Comparison of ENCODE assay signal across 8 mouse cellular contexts in genomic region chr17:25861704-25862612, GRCm38 (mm10). TPM values are rescaled to one million over a fixed set of nuclear protein-coding genes. Genes with fewer than 3 reads are reported as not detected.
DNase-seq lines count a peak whose midpoint lies in the region; ATAC-seq and TF ChIP-seq lines count a peak whose summit lies in the region.

No protein-coding gene starts in this region.

- H3K4me2 ChIP-seq in forebrain, embryonic 11.5 days (ENCODE audit: low read depth, low read length, severe bottlenecking) = peak overlapping the region; percentile 92
- peak overlapping the region; percentile 91 for H3K4me2 ChIP-seq in liver, embryonic 11.5 days

- peaks cover 3% of the 10 kb centered on the region for H3K79me2 ChIP-seq in heart, adult 2 months (replicated peaks; ENCODE audit: control insufficient read depth, insufficient read depth, low read length)

- no peak for TF ChIP-seq POLR2A in heart, adult 2 months (IDR thresholded peaks at IDR 0.05; ENCODE audit: insufficient read depth, low read depth, low read length)

- no peak for DNase-seq in heart, adult 2 months
- no peak for DNase-seq in heart, postnatal 14 days
- DNase-seq in 416B (ENCODE audit: low read depth) (peak; percentile 22), adipocyte (ENCODE audit: low spot score) (no peak)
- no peak for DNase-seq in forebrain, embryonic 11.5 days (ENCODE audit: low spot score)
- no peak for DNase-seq in liver, embryonic 11.5 days (ENCODE audit: low spot score)
- no peak for DNase-seq in frontal cortex, postnatal 25 days (ENCODE audit: low spot score in 2 of 2)
- no peak for DNase-seq in urinary bladder, postnatal 14 days (ENCODE audit: low spot score)

- WGBS in heart, adult 2 months = 17% methylated on average over 6 of the region's 6 CpGs
- 10% methylated on average over 6 of the region's 6 CpGs for WGBS in forebrain, embryonic 11.5 days
- WGBS in liver, embryonic 11.5 days = 15% methylated on average over 6 of the region's 6 CpGs

- H3K4me1 ChIP-seq in heart, adult 2 months (ENCODE audit: control insufficient read depth, insufficient read depth, low read length) = peaks cover 1% of the 10 kb centered on the region; the same call in 1 of the 2 replicates
- H3K4me1 ChIP-seq in forebrain, embryonic 11.5 days (replicated peaks; ENCODE audit: control insufficient read depth, insufficient read depth, low read length) = peaks cover 14% of the 10 kb centered on the region
- H3K4me1 ChIP-seq in liver, embryonic 11.5 days (replicated peaks; ENCODE audit: control insufficient read depth, insufficient read depth, low read length) = peaks cover 19% of the 10 kb centered on the region

- no peak; the same call in 1 of the 2 replicates for TF ChIP-seq EP300 in heart, adult 2 months (IDR thresholded peaks at IDR 0.05; ENCODE audit: insufficient read depth, low read depth, low read length)

- no peaks in the 10 kb centered on the region for H3K9me3 ChIP-seq in forebrain, embryonic 11.5 days (ENCODE audit: control insufficient read depth, low read length)
- H3K9me3 ChIP-seq in liver, embryonic 11.5 days (ENCODE audit: control insufficient read depth, low read length) = no peaks in the 10 kb centered on the region

- H3K27ac ChIP-seq in heart, adult 2 months = peak overlapping the region; percentile 91
- H3K27ac ChIP-seq in forebrain, embryonic 11.5 days (ENCODE audit: low read depth, low read length) = peak overlapping the region; percentile 76; the same call in 1 of the 2 replicates
- peak overlapping the region; percentile 80 for H3K27ac ChIP-seq in liver, embryonic 11.5 days (ENCODE audit: low read depth, low read length)

- no peaks in the 10 kb centered on the region for H3K27me3 ChIP-seq in heart, adult 2 months (ENCODE audit: control insufficient read depth, insufficient read depth, low read length)
- no peaks in the 10 kb centered on the region for H3K27me3 ChIP-seq in forebrain, embryonic 11.5 days (ENCODE audit: control insufficient read depth, insufficient read depth, low read length)
- no peaks in the 10 kb centered on the region for H3K27me3 ChIP-seq in liver, embryonic 11.5 days (replicated peaks; ENCODE audit: control insufficient read depth, insufficient read depth, low read length)

- peak; percentile 49; the same call in 1 of the 2 replicates for ATAC-seq in forebrain, embryonic 11.5 days (replicated peaks; ENCODE audit: low FRiP score)
- peak; percentile 21 for ATAC-seq in liver, embryonic 11.5 days (replicated peaks; ENCODE audit: low FRiP score)

- H3K4me3 ChIP-seq in heart, adult 2 months = peak overlapping the region; percentile 63
- H3K4me3 ChIP-seq in forebrain, embryonic 11.5 days (ENCODE audit: low read depth, low read length) = peak overlapping the region; percentile 64
- peak overlapping the region; percentile 65 for H3K4me3 ChIP-seq in liver, embryonic 11.5 days (ENCODE audit: low read depth, low read length)

- peak overlapping the region; percentile 79 for H3K9ac ChIP-seq in heart, adult 2 months (ENCODE audit: low read depth, low read length)
- peak overlapping the region; percentile 84 for H3K9ac ChIP-seq in forebrain, embryonic 11.5 days (ENCODE audit: low read length)
- peak overlapping the region; percentile 83 for H3K9ac ChIP-seq in liver, embryonic 11.5 days (ENCODE audit: low read depth, low read length)

- TF ChIP-seq CTCF in heart, adult 2 months (IDR thresholded peaks at IDR 0.05) = no peak

- H3K36me3 ChIP-seq in heart, adult 2 months (ENCODE audit: control insufficient read depth, insufficient read depth, low read length) = no peaks in the 10 kb centered on the region
- no peaks in the 10 kb centered on the region for H3K36me3 ChIP-seq in forebrain, embryonic 11.5 days (ENCODE audit: control insufficient read depth, insufficient read depth, low read length)
- peaks cover 9% of the 10 kb centered on the region; the same call in 1 of the 2 replicates for H3K36me3 ChIP-seq in liver, embryonic 11.5 days (ENCODE audit: control insufficient read depth, insufficient read depth, low read length)

- intact Hi-C loops in heart, adult 2 months (cut with DNase I) = no loop called here
- intact Hi-C loops in heart, postnatal 14 days (cut with DNase I) = no loop called here

RNA-seq across cellular contexts. Expression of gene Wdr90, which starts 0.7 kb away (rescaled TPM):
- total RNA-seq in heart, adult 2 months (2021) = 1 to 10 TPM; 1.2 to 1.3 TPM
- 8.0 and 8.5 TPM in 2 replicates for polyA plus RNA-seq in heart, adult 2 months (2012; rRNA removed)
- total RNA-seq in heart, postnatal 14 days (2021) = 1 to 10 TPM; 5.2 to 5.7 TPM
- 41.3 and 46.3 TPM in 2 replicates for polyA plus RNA-seq in forebrain, embryonic 11.5 days (2014; fragmentation: Nextera tagmentation; extraction: Ambion mirVana)
- 22.2 and 25.7 TPM in 2 replicates for polyA plus RNA-seq in liver, embryonic 11.5 days (2014; fragmentation: Nextera tagmentation; extraction: Ambion mirVana)

RNA-seq across cellular contexts. Expression of gene Mcrip2, which starts 6.6 kb away (rescaled TPM):
- total RNA-seq in heart, adult 2 months (2021) = 100 to 1,000 TPM; 234 to 288 TPM
- 189 and 254 TPM in 2 replicates for polyA plus RNA-seq in heart, adult 2 months (2012; rRNA removed)
- 100 to 1,000 TPM; 226 to 230 TPM for total RNA-seq in heart, postnatal 14 days (2021)
- 8.9 and 13.1 TPM in 2 replicates for polyA plus RNA-seq in forebrain, embryonic 11.5 days (2014; fragmentation: Nextera tagmentation; extraction: Ambion mirVana)
- 96.5 and 110 TPM in 2 replicates for polyA plus RNA-seq in liver, embryonic 11.5 days (2014; fragmentation: Nextera tagmentation; extraction: Ambion mirVana)

RNA-seq across cellular contexts. Expression of gene Mettl26, which starts 12.9 kb away (rescaled TPM):
- 10 to 100 TPM; 12.7 TPM for total RNA-seq in heart, adult 2 months (2021)
- polyA plus RNA-seq in heart, adult 2 months (2012; rRNA removed) = 24.8 and 30.5 TPM in 2 replicates
- total RNA-seq in heart, postnatal 14 days (2021) = 10 to 100 TPM; 11.3 to 13.2 TPM
- polyA plus RNA-seq in forebrain, embryonic 11.5 days (2014; fragmentation: Nextera tagmentation; extraction: Ambion mirVana) = 63.2 and 65.2 TPM in 2 replicates
- polyA plus RNA-seq in liver, embryonic 11.5 days (2014; fragmentation: Nextera tagmentation; extraction: Ambion mirVana) = 70.7 and 74.5 TPM in 2 replicates

RNA-seq across cellular contexts. Expression of gene Rhot2, which starts 17.3 kb away (rescaled TPM):
- 100 to 1,000 TPM; 120 to 139 TPM for total RNA-seq in heart, adult 2 months (2021)
- polyA plus RNA-seq in heart, adult 2 months (2012; rRNA removed) = 209 and 257 TPM in 2 replicates
- 100 to 1,000 TPM; 103 to 105 TPM for total RNA-seq in heart, postnatal 14 days (2021)
- 9.1 and 12.2 TPM in 2 replicates for polyA plus RNA-seq in forebrain, embryonic 11.5 days (2014; fragmentation: Nextera tagmentation; extraction: Ambion mirVana)
- polyA plus RNA-seq in liver, embryonic 11.5 days (2014; fragmentation: Nextera tagmentation; extraction: Ambion mirVana) = 9.6 and 12.8 TPM in 2 replicates

RNA-seq across cellular contexts. Expression of gene Wfikkn1, which starts 18.7 kb away (rescaled TPM):
- total RNA-seq in heart, adult 2 months (2021) = under 1 TPM; 0.50 to 0.82 TPM
- 0.29 and 0.44 TPM in 2 replicates for polyA plus RNA-seq in heart, adult 2 months (2012; rRNA removed)
- under 1 TPM; 0.91 to 1.00 TPM for total RNA-seq in heart, postnatal 14 days (2021)
- polyA plus RNA-seq in forebrain, embryonic 11.5 days (2014; fragmentation: Nextera tagmentation; extraction: Ambion mirVana) = 0.72 and 1.1 TPM in 2 replicates
- polyA plus RNA-seq in liver, embryonic 11.5 days (2014; fragmentation: Nextera tagmentation; extraction: Ambion mirVana) = 2.1 and 2.4 TPM in 2 replicates
